Mouse (Mus musculus) embryonic facial prominence, embryonic 15.5 days (tissue): ENCODE results near the gene P2ry10. TPM values are rescaled to one million over a fixed set of nuclear protein-coding genes. Genes with fewer than 3 reads are reported as not detected.
"Not testable (repeated sequence)": the region's sequence is repeated elsewhere in the genome, so short reads cannot be mapped to it uniquely, and the experiment has no call there.

Experiments
- ATAC-seq: fragments of 200-750 bp; cut with Nextera tagmentation; 2 replicates; pipeline ENCODE4 v1.8.0; 2017; ENCODE audit warnings: low read depth, moderate TSS enrichment; ENCODE audit not compliant: insufficient number of reproducible peaks, low FRiP score, low TSS enrichment
- H3K27ac ChIP-seq: fragments of 300-500 bp; sonication (generic); replicated peaks from 2 replicates; pipeline ENCODE4 v1.5.1; 2015; ENCODE audit warnings: mild to moderate bottlenecking, inconsistent platforms
- H3K27me3 ChIP-seq: fragments of 300-500 bp; sonication (generic); 2 replicates; pipeline ENCODE4 v1.6.1; 2015; ENCODE audit warnings: inconsistent platforms
- H3K36me3 ChIP-seq: fragments of 300-500 bp; sonication (generic); 2 replicates; pipeline ENCODE4 v1.6.1; 2015; ENCODE audit warnings: mild to moderate bottlenecking, inconsistent platforms
- H3K4me1 ChIP-seq: fragments of 300-500 bp; sonication (generic); 2 replicates; pipeline ENCODE4 v1.6.1; 2015; ENCODE audit warnings: inconsistent platforms
- H3K4me2 ChIP-seq: fragments of 300-500 bp; sonication (generic); replicated peaks from 2 replicates; pipeline ENCODE4 v1.6.1; 2015; ENCODE audit warnings: mild to moderate bottlenecking, inconsistent platforms
- H3K4me3 ChIP-seq: fragments of 300-500 bp; sonication (generic); replicated peaks from 2 replicates; pipeline ENCODE4 v1.5.1; 2015; ENCODE audit warnings: mild to moderate bottlenecking, inconsistent platforms
- H3K9ac ChIP-seq: fragments of 300-500 bp; sonication (generic); 2 replicates; pipeline ENCODE4 v1.6.1; 2015; ENCODE audit warnings: inconsistent platforms
- H3K9me3 ChIP-seq: fragments of 300-500 bp; sonication (generic); replicated peaks from 2 replicates; pipeline ENCODE4 v1.6.1; 2016; ENCODE audit warnings: inconsistent platforms
- WGBS: fragments of 180-500 bp; shearing (Covaris S2); methylation state at CpG from one replicate; pipeline ENCODE4 v1.1.7; 2015; 5-methylcytosine and 5-hydroxymethylcytosine counted together
- polyA plus RNA-seq: library from polyadenylated mRNA; unstranded; fragments of >200 nt; fragmentation: Nextera tagmentation; extraction: Ambion mirVana; gene quantifications from 2 replicates; pipeline ENCODE4 v1.2.1, GENCODE M21; 2015

Gene P2ry10
- polyA plus RNA-seq, result 0.21 and 0.24 TPM in 2 replicates

DNA sequence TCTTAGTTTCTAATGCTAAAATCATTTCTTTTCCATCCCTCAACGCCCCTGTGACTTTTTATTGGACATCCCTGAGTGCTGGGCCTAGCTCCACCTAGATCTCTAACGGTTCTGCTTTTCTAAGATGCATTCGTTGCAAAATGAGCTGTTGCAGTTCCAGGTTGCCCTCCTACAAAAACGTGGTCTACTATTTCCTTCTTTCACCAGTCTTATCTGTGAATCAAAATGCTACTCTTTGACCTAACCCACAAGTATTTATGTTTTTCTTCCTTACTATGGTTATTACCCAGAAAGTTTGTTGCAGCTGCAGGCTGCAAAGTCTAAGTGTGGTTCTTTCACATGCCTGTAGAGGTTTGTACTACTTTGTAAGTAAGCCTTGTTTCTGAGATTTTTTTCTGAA, at the start of gene P2ry10:
Gene P2ry10, plus strand, starts transcription at position 316 of the 400 bp plus-strand sequence.
- Histone ChIP-seq H3K27ac (no peak within 1 kb of the TSS), H3K27me3 (no peaks in the 10 kb centered on the region), H3K9me3 (no peaks in the 10 kb centered on the region), H3K4me2 (no peak within 1 kb of the TSS), H3K4me3 (no peak within 1 kb of the TSS), H3K36me3 (no peaks in the 10 kb centered on the region), H3K4me1 (no peaks in the 10 kb centered on the region), H3K9ac (no peak within 1 kb of the TSS)
- no peak for ATAC-seq
- WGBS, result 53% methylated on average over 4 of the region's 4 CpGs

DNA sequence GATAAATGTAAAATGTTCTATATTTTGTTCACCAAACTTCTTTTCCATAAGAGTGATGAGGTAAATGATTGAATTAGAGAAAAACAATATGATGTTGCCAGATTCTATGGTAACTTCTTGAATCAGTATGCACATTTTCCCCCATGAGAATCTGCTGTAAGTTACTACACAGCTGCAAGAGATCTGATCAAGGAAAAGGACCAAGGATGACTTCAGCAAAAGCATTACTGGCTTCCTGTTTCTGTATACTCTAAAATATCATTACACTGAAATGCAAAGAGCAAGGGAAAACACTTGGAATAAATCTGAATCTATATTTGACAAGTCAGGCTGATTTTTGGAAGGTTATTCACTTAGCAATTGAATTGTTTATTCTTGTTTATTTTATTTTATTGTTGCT, 49.1 kb upstream of the P2ry10 start:
- no peaks in the 10 kb centered on the region for H3K36me3 ChIP-seq
- no peak overlapping the region for H3K27ac ChIP-seq
- no peak for ATAC-seq

DNA sequence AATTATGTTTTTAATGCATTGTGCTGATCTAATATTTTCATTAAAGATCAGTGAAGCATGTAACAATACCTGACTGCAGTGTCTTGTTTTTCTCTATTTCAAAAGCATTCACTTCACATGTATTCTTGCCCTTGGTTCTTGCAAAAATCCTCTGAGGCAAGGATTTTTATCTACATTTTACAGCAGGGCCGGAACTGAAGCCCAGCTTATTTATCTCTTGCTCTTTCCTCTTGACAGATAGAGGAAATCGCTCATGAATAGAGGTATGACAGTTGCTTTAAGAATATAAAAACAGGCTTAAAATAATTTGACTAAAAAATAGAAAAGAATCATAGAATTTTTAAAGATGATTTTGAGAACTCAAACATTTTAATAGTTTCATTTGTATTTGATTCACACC, 48.7 kb upstream of the P2ry10 start:
- Histone ChIP-seq H3K4me3 (no peak overlapping the region), H3K27ac (no peak overlapping the region), H3K4me2 (no peak overlapping the region), H3K27me3 (no peaks in the 10 kb centered on the region), H3K9me3 (no peaks in the 10 kb centered on the region), H3K4me1 (no peaks in the 10 kb centered on the region), H3K36me3 (no peaks in the 10 kb centered on the region), H3K9ac (no peak overlapping the region)
- no peak for ATAC-seq
- 67% methylated on average over 2 of the region's 2 CpGs for WGBS

More for the DNA sequence above, 49.1 kb upstream of the P2ry10 start:
- Histone ChIP-seq H3K4me1 (no peaks in the 10 kb centered on the region), H3K4me2 (no peak overlapping the region), H3K9ac (no peak overlapping the region), H3K4me3 (no peak overlapping the region), H3K9me3 (no peaks in the 10 kb centered on the region), H3K27me3 (no peaks in the 10 kb centered on the region)

DNA sequence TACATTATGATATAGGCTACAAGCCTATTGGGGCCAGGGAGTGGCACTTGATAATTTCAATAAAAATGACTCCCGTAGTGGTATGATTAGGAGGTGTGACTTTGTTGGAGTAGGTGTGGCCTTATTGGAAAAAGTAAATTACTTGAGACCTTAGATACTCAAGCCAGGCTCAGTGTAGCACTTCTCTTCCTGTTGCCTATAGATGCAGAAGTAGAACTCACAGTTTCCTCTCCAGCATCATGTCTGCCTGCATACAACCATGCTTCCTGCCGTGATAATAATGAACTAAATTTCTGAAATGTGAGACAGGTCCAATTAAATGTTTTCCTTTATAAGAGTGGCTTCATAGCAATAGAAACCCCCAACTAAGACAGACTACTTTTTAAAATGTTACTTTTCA, 45.9 kb upstream of the P2ry10 start:
- Histone ChIP-seq H3K27ac (no peak overlapping the region), H3K36me3 (no peaks in the 10 kb centered on the region), H3K4me1 (no peaks in the 10 kb centered on the region), H3K4me2 (no peak overlapping the region), H3K9me3 (no peaks in the 10 kb centered on the region), H3K27me3 (no peaks in the 10 kb centered on the region), H3K9ac (no peak overlapping the region), H3K4me3 (no peak overlapping the region)
- 91% methylated on average over 2 of the region's 2 CpGs for WGBS
- ATAC-seq, result no peak

DNA sequence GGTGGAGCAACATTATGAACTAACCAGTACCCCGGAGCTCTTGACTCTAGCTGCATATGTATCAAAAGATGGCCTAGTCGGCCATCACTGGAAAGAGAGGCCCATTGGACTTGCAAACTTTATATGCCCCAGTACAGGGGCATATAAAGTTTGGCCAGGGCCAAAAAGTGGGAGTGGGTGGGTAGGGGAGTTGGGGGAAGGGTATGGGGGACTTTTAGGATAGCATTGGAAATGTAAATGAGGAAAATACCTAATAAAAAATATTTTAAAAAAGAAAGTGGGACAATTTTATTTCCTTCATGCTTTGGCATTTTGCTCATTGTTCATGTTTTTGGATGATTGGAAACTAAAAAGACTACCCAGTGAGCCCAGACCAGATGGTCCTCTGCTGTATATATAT, 4.9 kb upstream of the P2ry10 start:
- 90% methylated on average over 2 of the region's 2 CpGs for WGBS

DNA sequence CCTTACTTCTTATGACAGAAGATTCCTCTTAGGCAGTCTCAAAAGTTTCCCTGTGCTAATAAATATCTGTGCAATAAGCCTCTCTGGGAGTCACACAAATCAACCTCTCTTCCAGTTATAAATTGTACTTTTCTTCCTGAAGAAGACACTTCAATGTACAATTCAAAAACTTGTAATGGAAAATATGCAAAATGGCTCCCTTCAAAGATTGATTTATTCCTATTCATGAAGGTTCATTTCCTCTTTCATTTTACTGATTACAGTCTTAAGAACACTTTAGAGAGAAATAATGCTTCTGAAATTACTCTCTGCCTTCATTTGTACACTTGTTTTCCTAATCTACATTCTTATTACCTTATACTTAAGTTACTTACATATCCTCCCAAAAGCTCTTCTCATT, 4.0 kb upstream of the P2ry10 start:
- H3K9me3 ChIP-seq, result no peaks in the 10 kb centered on the region
- no peak overlapping the region for H3K4me3 ChIP-seq
- H3K4me1 ChIP-seq, result no peaks in the 10 kb centered on the region
- no peaks in the 10 kb centered on the region for H3K27me3 ChIP-seq
- no peak for ATAC-seq
- H3K9ac ChIP-seq, result no peak overlapping the region
- no peak overlapping the region for H3K4me2 ChIP-seq
- H3K27ac ChIP-seq, result no peak overlapping the region
- no peaks in the 10 kb centered on the region for H3K36me3 ChIP-seq

More for the DNA sequence above, 4.9 kb upstream of the P2ry10 start:
- not testable (repeated sequence) for H3K27me3 ChIP-seq, H3K9me3 ChIP-seq, H3K36me3 ChIP-seq, ATAC-seq, H3K27ac ChIP-seq, H3K4me1 ChIP-seq, H3K4me2 ChIP-seq, H3K9ac ChIP-seq, H3K4me3 ChIP-seq

DNA sequence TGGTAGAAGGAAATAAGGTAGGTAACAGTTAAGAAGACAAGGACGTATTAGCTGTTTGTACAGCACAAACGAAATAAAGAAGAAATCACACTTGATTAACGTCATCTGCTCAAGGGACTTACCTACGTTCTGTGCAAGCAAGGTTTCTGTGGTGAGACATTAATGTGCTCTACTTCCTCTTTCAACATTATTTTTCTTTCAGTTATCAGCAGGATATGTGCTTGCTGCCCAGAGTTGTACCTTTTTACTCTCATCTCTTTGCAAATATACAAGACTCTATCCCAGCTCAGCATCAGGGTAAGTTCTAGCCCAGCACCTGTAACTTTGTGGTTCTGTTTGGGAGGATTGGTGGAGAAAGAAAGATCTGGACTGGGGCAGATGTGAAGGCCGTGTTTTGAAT, 839 bp downstream of the P2ry10 start:
- ATAC-seq, result no peak

DNA sequence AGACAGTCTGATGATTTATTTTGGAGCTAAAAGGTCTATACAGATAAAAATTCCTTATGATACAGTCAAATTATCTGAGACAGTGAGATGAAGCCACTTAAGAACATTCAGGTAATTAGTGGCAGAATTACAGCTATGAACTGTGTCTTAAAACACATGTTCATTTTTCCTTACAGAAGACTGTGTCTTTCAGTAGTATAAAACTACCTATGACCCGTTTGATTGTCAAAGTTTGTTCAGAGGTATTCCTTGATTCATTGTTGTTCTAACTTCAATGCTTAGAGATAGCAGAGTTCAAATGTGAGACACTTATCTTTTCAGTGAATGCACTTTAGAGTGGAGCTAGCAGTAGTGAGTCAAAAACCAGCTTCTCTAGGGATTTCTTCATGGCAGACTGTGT, 1.6 kb downstream of the P2ry10 start:
- no peak for ATAC-seq
- Histone ChIP-seq H3K9me3 (no peaks in the 10 kb centered on the region), H3K4me2 (no peak overlapping the region), H3K27me3 (no peaks in the 10 kb centered on the region), H3K9ac (no peak overlapping the region), H3K4me3 (no peak overlapping the region), H3K36me3 (no peaks in the 10 kb centered on the region), H3K4me1 (no peaks in the 10 kb centered on the region), H3K27ac (no peak overlapping the region)
- 68% methylated on average over 1 of the region's 1 CpGs for WGBS

More for the DNA sequence above, 839 bp downstream of the P2ry10 start:
- H3K27ac ChIP-seq, result no peak overlapping the region
- WGBS, result 78% methylated on average over 5 of the region's 5 CpGs
- no peaks in the 10 kb centered on the region for H3K27me3 ChIP-seq
- no peak overlapping the region for H3K9ac ChIP-seq
- H3K4me3 ChIP-seq, result no peak overlapping the region
- H3K36me3 ChIP-seq, result no peaks in the 10 kb centered on the region
- H3K4me1 ChIP-seq, result no peaks in the 10 kb centered on the region
- no peak overlapping the region for H3K4me2 ChIP-seq
- H3K9me3 ChIP-seq, result no peaks in the 10 kb centered on the region

DNA sequence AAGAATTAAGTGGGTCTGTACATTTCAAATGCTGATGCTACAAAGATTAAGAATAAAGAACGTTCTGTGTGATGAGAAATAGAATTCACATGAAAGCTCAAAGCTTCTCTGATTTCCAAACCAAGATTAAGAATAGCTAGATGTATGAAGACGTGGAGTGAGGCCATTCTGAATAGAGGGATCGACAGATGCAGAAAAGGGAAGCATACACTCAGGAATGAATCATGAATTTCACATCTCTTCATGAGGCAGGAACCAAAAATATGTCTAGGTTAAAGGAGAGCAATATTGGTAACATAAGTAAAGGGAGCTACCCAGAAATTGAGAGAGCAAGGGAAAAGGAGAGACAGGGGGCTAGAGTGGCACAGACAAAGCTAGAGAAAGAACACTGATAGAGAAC, 7.3 kb downstream of the P2ry10 start:
- ATAC-seq, result no peak
- Histone ChIP-seq H3K9me3 (no peaks in the 10 kb centered on the region), H3K36me3 (no peaks in the 10 kb centered on the region), H3K4me3 (no peak overlapping the region), H3K4me1 (no peaks in the 10 kb centered on the region), H3K4me2 (no peak overlapping the region), H3K27ac (no peak overlapping the region), H3K27me3 (no peaks in the 10 kb centered on the region), H3K9ac (no peak overlapping the region)
- WGBS, result 69% methylated on average over 3 of the region's 3 CpGs

DNA sequence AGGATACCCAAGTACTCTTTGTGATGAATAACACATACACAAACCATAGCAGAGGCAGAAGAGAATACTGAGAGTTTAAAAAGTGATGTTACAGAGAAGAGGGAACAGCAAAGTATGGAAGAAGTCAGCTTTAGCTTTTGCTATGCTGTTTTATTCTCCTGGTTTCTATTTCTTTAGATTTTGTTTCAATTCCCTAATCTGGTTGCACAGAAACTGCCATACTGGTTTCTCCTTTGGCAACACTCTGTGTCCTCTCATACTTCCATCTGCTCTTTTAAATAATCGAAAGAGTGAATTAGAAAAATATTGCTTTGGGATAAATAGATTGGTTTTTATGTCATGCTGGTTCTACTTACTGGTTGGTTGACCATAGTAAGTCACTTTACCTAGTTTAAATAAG, 28.0 kb downstream of the P2ry10 start:
- no peaks in the 10 kb centered on the region for H3K27me3 ChIP-seq
- H3K4me2 ChIP-seq, result no peak overlapping the region
- H3K9me3 ChIP-seq, result no peaks in the 10 kb centered on the region
- H3K27ac ChIP-seq, result no peak overlapping the region
- no peak overlapping the region for H3K9ac ChIP-seq
- no peaks in the 10 kb centered on the region for H3K36me3 ChIP-seq
- 79% methylated on average over 1 of the region's 1 CpGs for WGBS
- ATAC-seq, result no peak
- H3K4me1 ChIP-seq, result no peaks in the 10 kb centered on the region
- H3K4me3 ChIP-seq, result no peak overlapping the region

DNA sequence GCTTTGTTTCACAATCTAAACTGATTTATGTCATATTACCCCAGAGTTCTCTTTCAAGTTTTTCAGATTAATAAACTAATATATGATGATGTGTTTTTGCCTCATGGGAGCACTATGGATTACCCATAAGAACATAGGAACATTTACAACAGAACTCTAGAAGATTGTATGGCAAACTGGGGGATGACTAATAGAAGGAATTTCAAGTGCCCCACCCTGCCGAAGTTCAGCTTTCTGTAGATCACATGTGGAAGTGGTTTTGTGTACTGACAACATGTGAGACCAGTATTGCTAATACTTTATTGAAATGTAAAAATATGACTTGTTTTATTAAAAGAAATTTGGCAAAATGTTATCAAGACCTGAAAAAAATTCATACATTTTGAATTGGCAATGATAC, 28.7 kb downstream of the P2ry10 start:
- no peak overlapping the region for H3K4me2 ChIP-seq
- ATAC-seq, result no peak
- H3K27me3 ChIP-seq, result no peaks in the 10 kb centered on the region
- H3K9ac ChIP-seq, result no peak overlapping the region
- no peaks in the 10 kb centered on the region for H3K9me3 ChIP-seq
- H3K4me1 ChIP-seq, result no peaks in the 10 kb centered on the region
- H3K4me3 ChIP-seq, result no peak overlapping the region
- no peaks in the 10 kb centered on the region for H3K36me3 ChIP-seq
- H3K27ac ChIP-seq, result no peak overlapping the region
- 61% methylated on average over 1 of the region's 1 CpGs for WGBS

DNA sequence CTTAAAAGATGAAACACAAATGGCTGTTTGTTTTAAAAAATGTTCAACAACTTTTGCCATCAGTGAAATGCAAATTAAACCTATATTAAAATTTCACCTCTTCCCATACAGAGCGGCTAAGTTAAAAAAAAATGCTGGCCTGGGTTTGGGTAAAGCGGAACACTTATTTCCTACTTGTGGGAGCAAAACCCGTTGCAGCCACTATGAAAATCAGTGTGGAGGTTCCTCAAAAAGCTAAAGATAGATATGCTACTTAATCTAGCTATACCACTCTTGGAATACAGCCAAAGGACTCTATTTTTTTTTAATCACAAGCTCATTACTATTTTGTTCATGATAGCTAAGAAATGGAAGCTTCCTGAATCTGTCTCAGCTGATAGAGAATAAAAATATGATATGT, 54.9 kb downstream of the P2ry10 start:
- 67% methylated on average over 3 of the region's 3 CpGs for WGBS

More for the DNA sequence above, 54.9 kb downstream of the P2ry10 start:
- Histone ChIP-seq H3K9ac (no peak overlapping the region), H3K4me1 (no peaks in the 10 kb centered on the region), H3K4me2 (no peak overlapping the region), H3K27ac (no peak overlapping the region), H3K4me3 (no peak overlapping the region), H3K27me3 (no peaks in the 10 kb centered on the region), H3K36me3 (no peaks in the 10 kb centered on the region), H3K9me3 (no peaks in the 10 kb centered on the region)
- no peak for ATAC-seq
